Mouse (Mus musculus): ENCODE results near the gene Acsf3. TPM values are rescaled to one million over a fixed set of nuclear protein-coding genes. Genes with fewer than 3 reads are reported as not detected.
A peak's percentile ranks its signal among the peaks of the same experiment; 100 is the strongest.

Acsf3 gene
- total and polyA plus RNA-seq, 2 experiments from 2014 or later, result 19.9 to 20.6 TPM

DNA sequence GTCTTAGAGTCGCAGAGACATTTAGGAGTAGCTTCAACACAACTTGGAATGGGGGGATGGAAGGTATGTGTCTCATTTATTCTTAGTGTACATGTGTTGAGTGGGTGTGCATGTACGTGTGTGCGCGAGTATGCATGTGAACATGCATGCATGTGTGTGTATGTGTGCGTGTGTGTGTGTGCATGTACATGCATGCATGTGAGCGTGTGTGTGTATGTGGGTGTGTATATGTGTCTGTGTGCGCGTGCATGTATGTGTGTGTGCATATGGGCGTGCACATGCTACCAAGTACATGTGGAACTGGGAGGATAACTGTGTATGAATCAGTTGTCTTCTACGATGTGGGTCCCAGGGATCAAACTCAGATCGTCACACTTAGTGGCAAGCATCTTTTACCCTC, 38.7 kb upstream of the Acsf3 start:
- no peak for TF ChIP-seq CTCF (IDR thresholded peaks at IDR 0.05; ENCODE audit: low read depth)
- no peak overlapping the region for H3K4me3 ChIP-seq (ENCODE audit: low read length)
- H3K27me3 ChIP-seq (ENCODE audit: insufficient read depth, low read length), result no peaks in the 10 kb centered on the region
- H3K9ac ChIP-seq (replicated peaks; ENCODE audit: low read length), result no peak overlapping the region
- H3K27ac ChIP-seq, result peak overlapping the region; percentile 11; the same call in 1 of the 2 replicates
- no peaks in the 10 kb centered on the region for H3K9me3 ChIP-seq (ENCODE audit: low read length)
- H3K36me3 ChIP-seq (ENCODE audit: insufficient read depth, low read length), result no peaks in the 10 kb centered on the region
- H3K4me1 ChIP-seq (ENCODE audit: insufficient read depth, low read length), result peaks cover 31% of the 10 kb centered on the region
- WGBS, result 89% methylated on average over 11 of the region's 11 CpGs
- no peak overlapping the region for H3K4me2 ChIP-seq (ENCODE audit: low read depth, low read length)
- DNase-seq (ENCODE audit: low spot score) (no peak), ATAC-seq (no peak)

DNA sequence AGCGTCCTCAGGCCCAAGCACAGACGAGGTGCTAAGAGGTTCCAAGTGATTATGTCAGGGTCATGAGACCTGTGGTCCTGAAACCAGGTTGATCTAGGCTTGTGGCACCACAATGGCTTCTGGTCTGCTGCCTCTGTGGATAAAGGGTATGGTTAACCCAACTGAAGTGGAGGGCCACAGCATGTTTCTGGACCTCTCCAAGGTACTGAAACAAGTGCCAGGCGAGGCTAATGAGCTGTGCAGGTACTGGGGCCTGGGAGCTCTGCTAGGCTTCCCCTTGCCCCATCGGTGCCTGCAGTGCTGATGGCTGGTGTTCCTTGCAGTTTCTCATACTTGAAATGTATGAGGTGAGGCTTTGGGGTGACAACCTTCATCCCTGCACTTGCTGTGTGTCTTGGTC, 38.2 kb upstream of the Acsf3 start:
- H3K4me3 ChIP-seq (ENCODE audit: low read length), result no peak overlapping the region
- no peak for TF ChIP-seq CTCF (IDR thresholded peaks at IDR 0.05; ENCODE audit: low read depth)
- H3K27me3 ChIP-seq (ENCODE audit: insufficient read depth, low read length), result no peaks in the 10 kb centered on the region
- H3K27ac ChIP-seq, result peak overlapping the region; percentile 11; the same call in 1 of the 2 replicates
- no peak for DNase-seq (ENCODE audit: low spot score)
- no peak overlapping the region for H3K4me2 ChIP-seq (ENCODE audit: low read depth, low read length)
- WGBS, result 61% methylated on average over 4 of the region's 4 CpGs
- H3K9ac ChIP-seq (replicated peaks; ENCODE audit: low read length), result no peak overlapping the region
- no peaks in the 10 kb centered on the region for H3K36me3 ChIP-seq (ENCODE audit: insufficient read depth, low read length)
- H3K9me3 ChIP-seq (ENCODE audit: low read length), result no peaks in the 10 kb centered on the region
- peaks cover 33% of the 10 kb centered on the region for H3K4me1 ChIP-seq (ENCODE audit: insufficient read depth, low read length)
- ATAC-seq, result no peak

- Histone ChIP-seq H3K9ac (replicated peaks; ENCODE audit: low read length) (no peak overlapping the region), H3K4me3 (ENCODE audit: low read length) (no peak overlapping the region), H3K4me1 (ENCODE audit: insufficient read depth, low read length) (peaks cover 37% of the 10 kb centered on the region), H3K4me2 (ENCODE audit: low read depth, low read length) (no peak overlapping the region), H3K27ac (0 out of 2 replicates have a peak overlapping the region, but pooled peaks have one; percentile 45), H3K9me3 (ENCODE audit: low read length) (no peaks in the 10 kb centered on the region), H3K36me3 (ENCODE audit: insufficient read depth, low read length) (no peaks in the 10 kb centered on the region), H3K27me3 (ENCODE audit: insufficient read depth, low read length) (no peaks in the 10 kb centered on the region)
- peak; percentile 36 for DNase-seq (ENCODE audit: low spot score)
- no peak for TF ChIP-seq CTCF (IDR thresholded peaks at IDR 0.05; ENCODE audit: low read depth)
- 57% methylated on average over 6 of the region's 6 CpGs for WGBS
- ATAC-seq, result no peak
Measured at GRCm38 (mm10) chr8:122737886-122738285, 37.4 kb upstream of the Acsf3 start.

- Histone ChIP-seq H3K4me1 (ENCODE audit: insufficient read depth, low read length) (peaks cover 37% of the 10 kb centered on the region), H3K27ac (peak overlapping the region; percentile 45; the same call in 1 of the 2 replicates), H3K36me3 (ENCODE audit: insufficient read depth, low read length) (no peaks in the 10 kb centered on the region), H3K4me2 (ENCODE audit: low read depth, low read length) (no peak overlapping the region), H3K27me3 (ENCODE audit: insufficient read depth, low read length) (no peaks in the 10 kb centered on the region), H3K9ac (replicated peaks; ENCODE audit: low read length) (0 out of 2 replicates have a peak overlapping the region, but pooled peaks have one; percentile 4), H3K9me3 (ENCODE audit: low read length) (no peaks in the 10 kb centered on the region), H3K4me3 (ENCODE audit: low read length) (no peak overlapping the region)
- 11% methylated on average over 11 of the region's 11 CpGs for WGBS
- DNase-seq (ENCODE audit: low spot score) (peak; percentile 66), ATAC-seq (no peak)
- TF ChIP-seq CTCF (IDR thresholded peaks at IDR 0.05; ENCODE audit: low read depth), result no peak
Measured at GRCm38 (mm10) chr8:122739102-122739725, 36.1 kb upstream of the Acsf3 start.

GRCm38 (mm10) chr8:122742471-122742870, 32.8 kb upstream of the Acsf3 start:
- Histone ChIP-seq H3K9ac (replicated peaks; ENCODE audit: low read length) (no peak overlapping the region), H3K4me2 (ENCODE audit: low read depth, low read length) (peak overlapping the region; percentile 13; the same call in 1 of the 2 replicates), H3K27ac (peak overlapping the region; percentile 42; the same call in 1 of the 2 replicates), H3K4me3 (ENCODE audit: low read length) (no peak overlapping the region), H3K27me3 (ENCODE audit: insufficient read depth, low read length) (no peaks in the 10 kb centered on the region), H3K36me3 (ENCODE audit: insufficient read depth, low read length) (no peaks in the 10 kb centered on the region), H3K4me1 (ENCODE audit: insufficient read depth, low read length) (peaks cover 42% of the 10 kb centered on the region), H3K9me3 (ENCODE audit: low read length) (no peaks in the 10 kb centered on the region)
- TF ChIP-seq CTCF (IDR thresholded peaks at IDR 0.05; ENCODE audit: low read depth), result no peak
- peak; percentile 65 for DNase-seq (ENCODE audit: low spot score)
- peak; percentile 31; the same call in 1 of the 2 replicates for ATAC-seq
- WGBS, result 5% methylated on average over 19 of the region's 19 CpGs

GRCm38 (mm10) chr8:122745022-122745749, 30.1 kb upstream of the Acsf3 start:
- no peaks in the 10 kb centered on the region for H3K36me3 ChIP-seq (ENCODE audit: insufficient read depth, low read length)
- peak overlapping the region; percentile 26 for H3K4me2 ChIP-seq (ENCODE audit: low read depth, low read length)
- H3K27ac ChIP-seq, result peak overlapping the region; percentile 81
- no peak for TF ChIP-seq CTCF (IDR thresholded peaks at IDR 0.05; ENCODE audit: low read depth)
- ATAC-seq, result peak; percentile 41; the same call in 1 of the 2 replicates
- peaks cover 33% of the 10 kb centered on the region for H3K4me1 ChIP-seq (ENCODE audit: insufficient read depth, low read length)
- no peaks in the 10 kb centered on the region for H3K9me3 ChIP-seq (ENCODE audit: low read length)
- no peaks in the 10 kb centered on the region for H3K27me3 ChIP-seq (ENCODE audit: insufficient read depth, low read length)
- WGBS, result 23% methylated on average over 17 of the region's 17 CpGs
- H3K4me3 ChIP-seq (ENCODE audit: low read length), result no peak overlapping the region
- peak; percentile 38 for DNase-seq (ENCODE audit: low spot score)
- H3K9ac ChIP-seq (replicated peaks; ENCODE audit: low read length), result no peak overlapping the region
